Mouse (Mus musculus) right cerebral cortex, postnatal 10 days (tissue): Measurements from ENCODE around the gene Gpatch8.
A peak's percentile ranks its signal among the peaks of the same experiment; 100 is the strongest.
"Not testable (repeated sequence)": the region's sequence is repeated elsewhere in the genome, so short reads cannot be mapped to it uniquely, and the experiment has no call there.

Experiments used
- DNase-seq, 2 experiments: peaks; one replicate each; pipeline ENCODE4 v3.0.0; 2021; ENCODE audit warnings: low spot score in 2 of 2

The Gpatch8 gene

GRCm38 (mm10) chr11:102572866-102573663 is 16.9 kb upstream of the Gpatch8 start:
- peak; percentile 76 to 91 for DNase-seq

- no peak for DNase-seq
Measured at GRCm38 (mm10) chr11:102568756-102569377, 12.7 kb upstream of the Gpatch8 start.

GRCm38 (mm10) chr11:102568191-102568590 is 12.0 kb upstream of the Gpatch8 start:
- no peak for DNase-seq

- DNase-seq, result no peak
Measured at GRCm38 (mm10) chr11:102567723-102568122, 11.5 kb upstream of the Gpatch8 start.

DNA sequence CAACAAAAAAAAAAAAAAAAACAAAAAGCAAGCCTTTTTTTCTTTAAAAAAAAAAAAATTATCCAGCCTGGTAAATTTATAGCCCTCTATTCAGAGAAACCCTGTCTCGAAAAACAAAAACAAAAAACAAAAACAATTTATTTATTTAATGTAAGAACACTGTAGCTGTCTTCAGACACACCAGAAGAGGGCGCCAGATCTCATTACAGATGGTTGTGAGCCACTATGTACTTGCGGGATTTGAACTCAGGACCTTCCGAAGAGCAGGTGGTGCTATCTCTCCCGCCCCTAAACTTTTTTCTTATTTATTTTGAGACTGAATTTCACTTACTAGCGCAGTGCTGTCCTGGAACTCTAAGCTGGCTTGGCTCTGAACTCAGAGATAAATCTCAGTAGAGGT is 11.0 kb upstream of the Gpatch8 start:
- no peak for DNase-seq

- DNase-seq, result no peak
Measured at GRCm38 (mm10) chr11:102566290-102566689, 10.1 kb upstream of the Gpatch8 start.

DNA sequence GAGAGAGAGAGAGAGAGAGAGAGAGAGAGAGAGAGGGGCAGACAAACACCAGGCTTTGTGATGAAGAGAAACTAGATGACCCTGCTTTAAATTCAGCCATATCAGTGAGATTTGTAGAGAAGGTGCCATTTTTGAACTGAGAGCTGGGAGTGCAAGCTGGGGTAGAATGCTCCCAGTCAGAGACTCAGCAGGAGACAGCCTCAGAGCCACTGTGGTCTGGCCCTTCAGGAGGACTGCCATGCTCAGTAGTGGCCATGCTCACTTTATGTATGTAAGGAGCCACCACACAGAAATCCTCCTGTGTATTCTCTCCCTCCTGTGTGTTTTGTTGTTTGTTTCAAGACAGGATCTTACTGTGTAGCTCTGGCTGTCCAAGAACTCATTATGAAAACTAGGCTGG is 9.5 kb upstream of the Gpatch8 start:
- no peak for DNase-seq

DNA sequence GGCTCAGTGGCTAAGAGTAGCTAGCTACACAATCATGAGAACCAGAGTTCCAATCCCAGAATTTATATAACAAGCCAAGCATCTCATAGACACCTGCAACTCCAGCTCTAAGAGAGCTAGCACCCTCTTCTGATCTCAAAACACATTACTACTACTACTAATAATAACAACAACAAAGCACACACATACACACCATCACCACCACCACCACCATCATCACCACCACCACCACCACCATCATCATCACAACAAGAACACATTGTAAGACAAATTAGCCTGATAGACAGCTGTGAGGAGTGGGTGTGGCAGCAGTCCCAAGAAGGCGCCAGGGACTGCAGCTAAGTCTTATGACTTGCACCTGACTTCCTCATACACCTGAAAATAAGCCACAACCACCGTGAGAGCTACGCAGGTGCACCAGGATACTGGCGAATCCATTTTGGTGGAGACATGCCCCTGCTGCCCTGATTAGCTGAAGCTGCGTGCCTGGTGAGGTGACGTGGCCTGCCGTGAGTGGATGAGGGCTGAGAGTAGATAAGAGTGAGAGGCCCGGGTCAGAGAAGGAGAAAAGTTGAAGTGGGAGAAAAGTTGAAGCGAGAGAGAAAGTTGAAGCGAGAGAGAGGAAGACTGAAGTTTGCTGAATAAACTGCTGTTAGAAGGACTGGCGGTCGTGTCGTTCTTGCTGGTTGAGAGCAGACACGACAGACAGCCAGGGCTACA is 8.9 kb upstream of the Gpatch8 start:
- DNase-seq, result not testable (repeated sequence)

- no peak for DNase-seq
Measured at GRCm38 (mm10) chr11:102558704-102559103, 2.5 kb upstream of the Gpatch8 start.

GRCm38 (mm10) chr11:102557386-102557785 is 1.2 kb upstream of the Gpatch8 start:
- no peak for DNase-seq

DNA sequence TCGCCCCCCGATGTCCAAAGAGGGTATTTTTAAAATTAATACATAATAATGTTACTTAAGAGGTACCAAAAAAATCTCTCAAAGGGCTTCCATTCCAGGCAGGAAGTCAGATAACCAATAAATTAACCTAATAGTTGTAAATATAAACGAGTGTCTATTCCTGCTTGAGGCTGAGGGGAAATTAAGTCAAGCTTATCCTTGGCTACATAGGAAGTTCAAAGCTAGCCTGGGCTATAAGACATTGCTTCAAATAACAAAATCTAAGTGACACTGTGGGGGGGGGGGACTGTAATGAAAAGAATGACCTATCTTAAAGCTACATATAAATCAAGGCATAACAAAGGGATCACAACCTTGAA is 503 bp upstream of the Gpatch8 start:
- no peak for DNase-seq

DNA sequence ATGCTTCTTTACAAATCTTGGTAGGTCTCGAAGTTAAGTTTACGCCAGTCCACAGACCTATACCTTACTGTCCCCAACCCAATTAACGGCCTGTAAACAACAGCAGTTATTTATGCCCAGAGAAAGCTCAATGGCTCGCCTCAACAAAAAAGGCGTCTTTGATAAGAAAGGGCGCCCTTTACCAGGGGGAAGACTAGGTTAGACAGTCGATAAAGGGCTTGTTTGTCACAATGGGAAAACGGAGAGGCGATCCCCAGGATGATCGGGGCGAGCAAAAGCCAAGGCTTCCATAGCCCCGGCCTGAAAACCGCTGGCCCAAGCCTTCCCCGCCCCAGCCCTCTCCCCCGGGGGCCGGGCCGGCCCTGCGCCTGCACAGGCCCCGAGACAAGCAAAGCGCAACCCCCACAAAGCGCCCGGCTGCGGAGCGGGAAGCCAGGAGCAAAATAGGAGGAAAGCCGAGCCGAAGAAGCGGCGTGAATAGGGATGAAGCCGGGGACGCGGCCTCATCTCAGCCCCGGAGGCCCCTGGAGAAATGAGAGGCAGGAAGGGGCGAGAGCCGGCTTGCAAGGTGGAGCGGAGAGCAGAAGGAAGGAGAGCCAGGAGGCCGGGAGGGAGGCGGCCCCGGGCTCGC is 677 bp downstream of the Gpatch8 start:
- DNase-seq, result no peak

DNA sequence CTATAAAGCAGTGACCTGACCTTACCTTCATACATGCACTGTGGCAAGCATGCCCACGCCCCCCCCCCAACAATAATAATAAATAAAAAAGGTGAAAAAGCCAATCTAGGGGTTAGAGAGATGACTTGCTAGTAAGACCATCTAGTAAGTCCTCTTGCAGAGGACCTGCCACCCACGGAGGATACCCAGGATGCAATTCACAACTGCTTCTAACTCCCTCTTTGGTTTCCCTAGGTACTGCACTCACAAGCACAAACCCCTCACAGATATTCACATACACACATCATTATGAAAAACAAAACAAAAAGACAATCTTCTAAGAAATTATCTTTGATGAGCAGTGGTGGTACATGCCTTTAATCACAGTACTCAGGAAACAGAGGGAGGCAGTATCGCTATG is 4.1 kb downstream of the Gpatch8 start:
- DNase-seq, result no peak

DNA sequence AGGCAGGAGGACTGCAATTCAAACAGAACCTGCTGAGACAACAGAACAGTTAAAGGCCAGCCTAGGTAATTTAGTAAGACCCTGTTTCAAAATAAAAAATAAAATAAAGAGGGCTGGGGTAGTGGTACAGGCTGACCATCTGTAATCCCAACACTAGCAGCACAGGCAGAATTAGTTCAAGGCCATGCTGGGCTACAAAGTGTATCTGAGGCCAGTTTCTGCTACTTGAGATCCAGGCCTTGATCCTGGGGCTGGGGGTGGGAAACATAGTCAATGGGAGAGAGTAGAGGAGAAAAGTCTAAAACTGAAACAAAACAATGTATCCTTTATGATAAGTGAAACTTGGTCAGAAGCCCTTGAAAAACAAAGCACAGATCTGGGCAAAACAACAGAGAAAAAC is 5.0 kb downstream of the Gpatch8 start:
- no peak for DNase-seq

- DNase-seq, result no peak
Measured at GRCm38 (mm10) chr11:102541471-102541870, 14.7 kb downstream of the Gpatch8 start.

DNA sequence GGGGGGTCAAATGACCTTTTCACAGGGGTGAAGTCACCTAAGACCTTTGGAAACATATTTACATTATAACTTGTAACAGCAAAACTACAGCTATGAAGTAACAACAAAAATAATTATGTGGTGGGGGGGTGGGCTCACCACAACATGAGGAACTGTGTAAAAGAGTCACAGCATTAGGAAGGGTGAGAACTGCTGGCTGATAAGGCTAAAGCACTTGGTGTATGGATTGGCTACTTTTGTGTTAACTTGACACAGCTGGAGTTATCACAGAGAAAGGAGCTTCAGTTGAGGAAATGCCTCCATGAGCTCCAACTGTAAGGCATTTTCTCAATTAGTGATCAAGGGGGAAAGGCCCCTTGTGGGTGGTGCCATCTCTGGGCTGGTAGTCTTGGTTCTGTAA is 15.9 kb downstream of the Gpatch8 start:
- DNase-seq, result not testable (repeated sequence)

DNA sequence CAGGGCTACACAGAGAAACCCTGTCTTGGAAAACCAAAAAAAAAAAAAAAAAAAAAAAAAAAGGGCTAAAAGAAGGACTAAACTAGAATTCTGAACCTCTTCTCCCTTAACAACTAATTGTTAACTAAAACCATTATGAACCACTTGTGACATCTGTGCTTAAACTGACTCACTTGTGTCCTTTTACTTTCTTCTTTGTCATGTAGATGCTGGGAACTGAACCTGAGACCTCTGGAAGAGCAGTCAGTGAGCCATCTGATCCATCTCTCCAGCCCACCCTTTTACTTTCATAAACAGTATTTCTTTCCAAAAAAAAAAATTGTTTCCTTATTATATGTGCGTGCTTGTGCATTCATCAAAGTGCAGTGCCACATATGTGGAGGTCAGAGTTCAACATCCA is 16.5 kb downstream of the Gpatch8 start:
- no peak for DNase-seq

GRCm38 (mm10) chr11:102536210-102536609 is 20.0 kb downstream of the Gpatch8 start:
- no peak for DNase-seq

- no peak for DNase-seq
Measured at GRCm38 (mm10) chr11:102534078-102534477, 22.1 kb downstream of the Gpatch8 start.

- DNase-seq, result no peak
Measured at GRCm38 (mm10) chr11:102531425-102531824, 24.8 kb downstream of the Gpatch8 start.

- DNase-seq, result no peak
Measured at GRCm38 (mm10) chr11:102514793-102515424, 41.3 kb downstream of the Gpatch8 start.

DNA sequence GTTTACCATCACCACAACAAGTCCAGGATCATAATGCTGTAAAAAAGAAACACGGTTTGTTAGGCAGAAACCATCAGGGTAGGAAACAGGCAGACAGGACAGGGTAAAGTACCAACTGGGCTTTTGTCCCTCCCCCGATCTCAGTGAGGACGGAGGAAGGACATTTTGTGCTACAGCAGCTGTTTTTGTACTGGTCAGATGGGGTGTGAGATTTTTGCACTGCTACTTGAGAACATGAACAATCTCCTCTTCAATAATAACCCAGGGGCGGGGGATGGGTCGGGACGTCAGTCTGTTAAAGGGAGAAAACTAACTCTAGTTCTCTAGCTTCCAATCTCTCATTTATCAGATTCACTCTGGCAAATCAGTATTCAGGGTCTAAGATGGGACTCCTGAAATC is 46.0 kb downstream of the Gpatch8 start:
- no peak for DNase-seq
